Mouse (Mus musculus): ENCODE measurements around the gene Cuzd1. TPM values are rescaled to one million over a fixed set of nuclear protein-coding genes. Genes with fewer than 3 reads are reported as not detected.

Cuzd1 gene
- polyA plus RNA-seq, 1 experiment, result not detected

DNA sequence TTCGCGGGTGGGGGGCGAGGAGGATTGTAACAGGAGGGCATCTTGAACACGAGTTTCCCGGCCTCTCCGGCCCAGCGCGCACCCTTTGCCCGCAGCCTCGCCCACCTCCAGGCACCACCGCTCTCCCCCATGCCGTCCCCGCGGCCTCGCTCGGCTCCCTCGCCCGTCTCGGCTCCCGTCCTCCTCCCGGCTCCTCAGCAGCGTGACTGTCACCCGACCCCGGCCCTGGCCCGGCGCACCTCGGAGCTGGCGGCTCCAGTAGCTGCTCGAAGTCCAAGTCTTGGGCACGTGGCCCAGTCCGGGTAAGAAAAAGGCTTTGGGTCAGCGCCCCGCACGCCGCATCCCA is 40.1 kb upstream of the Cuzd1 start:
- Histone ChIP-seq H3K4me3 (ENCODE audit: insufficient read depth, poor library complexity, severe bottlenecking) (peak overlapping the region; percentile 59), H3K36me3 (ENCODE audit: control insufficient read depth, insufficient read depth) (peaks cover 39% of the 10 kb centered on the region), H3K79me3 (ENCODE audit: low read depth) (peaks cover 11% of the 10 kb centered on the region), H3K27me3 (ENCODE audit: control insufficient read depth, insufficient read depth, insufficient read length) (no peaks in the 10 kb centered on the region), H3ac (ENCODE audit: control insufficient read depth, insufficient read length, low read depth) (peak overlapping the region; percentile 79), H3K79me2 (ENCODE audit: control insufficient read depth, insufficient read depth) (peaks cover 19% of the 10 kb centered on the region)
- TF ChIP-seq MYOG (IDR thresholded peaks at IDR 0.05; ENCODE audit: control insufficient read depth, extremely low read depth, insufficient read length) (no peak), MYOD1 (IDR thresholded peaks at IDR 0.05; ENCODE audit: control insufficient read depth, insufficient read length, low read depth) (no peak), FOSL1 (IDR thresholded peaks at IDR 0.05; ENCODE audit: insufficient read depth, low read length, poor library complexity, severe bottlenecking) (no peak), CEBPB (IDR thresholded peaks at IDR 0.05; ENCODE audit: low read depth) (no peak), CTCF (IDR thresholded peaks at IDR 0.05; ENCODE audit: control insufficient read depth, insufficient read depth, insufficient read length) (no peak), USF1 (IDR thresholded peaks at IDR 0.05; ENCODE audit: low read depth) (no peak), MAX (IDR thresholded peaks at IDR 0.05) (no peak)

DNA sequence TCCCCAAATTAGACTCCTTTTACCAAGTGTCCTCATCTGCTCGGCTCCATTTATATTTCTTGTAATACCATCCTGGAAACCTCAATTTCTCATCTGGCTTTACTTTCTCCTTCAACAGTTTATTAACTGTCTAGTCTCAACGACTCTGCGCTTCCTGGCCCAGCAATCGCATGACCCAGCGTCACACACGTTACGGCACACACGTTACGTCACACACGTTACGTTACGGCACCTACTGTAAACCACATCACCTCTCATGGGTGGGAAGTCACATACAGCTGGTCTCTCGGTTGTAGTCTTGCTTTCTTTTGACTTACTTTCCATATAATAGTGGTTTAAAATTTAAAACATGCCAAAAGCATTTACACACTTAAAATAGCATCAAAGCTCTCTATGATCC is 34.0 kb upstream of the Cuzd1 start:
- Histone ChIP-seq H3K79me2 (ENCODE audit: control insufficient read depth, insufficient read depth) (peaks cover 6% of the 10 kb centered on the region), H3K4me3 (ENCODE audit: insufficient read depth, poor library complexity, severe bottlenecking) (no peak overlapping the region), H3K79me3 (ENCODE audit: low read depth) (peaks cover 4% of the 10 kb centered on the region), H3K27me3 (ENCODE audit: control insufficient read depth, insufficient read depth, insufficient read length) (no peaks in the 10 kb centered on the region), H3K36me3 (ENCODE audit: control insufficient read depth, insufficient read depth) (peaks cover 62% of the 10 kb centered on the region), H3ac (ENCODE audit: control insufficient read depth, insufficient read length, low read depth) (no peak overlapping the region)
- TF ChIP-seq CEBPB (IDR thresholded peaks at IDR 0.05; ENCODE audit: low read depth), result no peak
- no peak for TF ChIP-seq CTCF (IDR thresholded peaks at IDR 0.05; ENCODE audit: control insufficient read depth, insufficient read depth, insufficient read length)
- no peak for TF ChIP-seq MAX (IDR thresholded peaks at IDR 0.05)
- TF ChIP-seq MYOG (IDR thresholded peaks at IDR 0.05; ENCODE audit: control insufficient read depth, extremely low read depth, insufficient read length), result no peak
- TF ChIP-seq FOSL1 (IDR thresholded peaks at IDR 0.05; ENCODE audit: insufficient read depth, low read length, poor library complexity, severe bottlenecking), result no peak
- no peak for TF ChIP-seq USF1 (IDR thresholded peaks at IDR 0.05; ENCODE audit: low read depth)

DNA sequence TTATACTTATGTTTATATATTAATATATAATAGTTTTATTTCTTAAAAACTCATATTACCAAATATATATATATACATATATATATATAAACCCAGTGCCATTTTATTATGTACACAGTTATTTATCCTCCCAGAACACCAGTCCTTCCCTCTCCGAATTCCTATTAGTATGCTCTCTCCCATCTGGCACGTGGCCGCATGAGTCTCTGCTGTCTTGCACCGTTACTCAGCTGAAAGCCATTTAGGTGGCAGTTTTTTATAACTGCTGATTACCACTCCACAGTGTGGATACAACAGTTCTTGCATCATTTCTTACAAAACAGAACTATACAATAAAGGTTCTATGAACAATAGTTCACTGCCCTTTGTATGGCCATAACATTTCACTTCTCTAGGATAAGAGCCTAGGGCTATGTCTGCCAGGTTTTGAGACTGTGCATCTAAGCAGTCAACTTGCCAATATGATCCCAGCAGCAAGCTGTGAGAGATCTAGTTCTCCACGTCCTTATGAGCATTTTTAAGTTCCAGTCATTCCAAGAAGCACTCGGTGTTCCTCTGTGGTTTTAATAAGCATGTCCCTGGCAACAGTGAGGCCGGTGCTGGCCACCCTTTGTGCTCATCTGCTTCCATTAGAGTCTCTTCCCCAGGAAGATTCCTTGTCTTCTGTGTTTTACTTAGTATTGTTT is 23.9 kb upstream of the Cuzd1 start:
- Histone ChIP-seq H3K4me3 (ENCODE audit: insufficient read depth, poor library complexity, severe bottlenecking) (no peak overlapping the region), H3K79me3 (ENCODE audit: low read depth) (no peaks in the 10 kb centered on the region), H3ac (ENCODE audit: control insufficient read depth, insufficient read length, low read depth) (no peak overlapping the region), H3K36me3 (ENCODE audit: control insufficient read depth, insufficient read depth) (peaks cover 43% of the 10 kb centered on the region), H3K79me2 (ENCODE audit: control insufficient read depth, insufficient read depth) (no peaks in the 10 kb centered on the region), H3K27me3 (ENCODE audit: control insufficient read depth, insufficient read depth, insufficient read length) (no peaks in the 10 kb centered on the region)
- no peak for TF ChIP-seq MYOD1 (IDR thresholded peaks at IDR 0.05; ENCODE audit: control insufficient read depth, insufficient read length, low read depth)
- no peak for TF ChIP-seq USF1 (IDR thresholded peaks at IDR 0.05; ENCODE audit: low read depth)
- no peak for TF ChIP-seq FOSL1 (IDR thresholded peaks at IDR 0.05; ENCODE audit: insufficient read depth, low read length, poor library complexity, severe bottlenecking)
- TF ChIP-seq CTCF (IDR thresholded peaks at IDR 0.05; ENCODE audit: control insufficient read depth, insufficient read depth, insufficient read length), result no peak
- TF ChIP-seq MAX (IDR thresholded peaks at IDR 0.05), result no peak
- TF ChIP-seq MYOG (IDR thresholded peaks at IDR 0.05; ENCODE audit: control insufficient read depth, extremely low read depth, insufficient read length), result no peak
- no peak for TF ChIP-seq CEBPB (IDR thresholded peaks at IDR 0.05; ENCODE audit: low read depth)

DNA sequence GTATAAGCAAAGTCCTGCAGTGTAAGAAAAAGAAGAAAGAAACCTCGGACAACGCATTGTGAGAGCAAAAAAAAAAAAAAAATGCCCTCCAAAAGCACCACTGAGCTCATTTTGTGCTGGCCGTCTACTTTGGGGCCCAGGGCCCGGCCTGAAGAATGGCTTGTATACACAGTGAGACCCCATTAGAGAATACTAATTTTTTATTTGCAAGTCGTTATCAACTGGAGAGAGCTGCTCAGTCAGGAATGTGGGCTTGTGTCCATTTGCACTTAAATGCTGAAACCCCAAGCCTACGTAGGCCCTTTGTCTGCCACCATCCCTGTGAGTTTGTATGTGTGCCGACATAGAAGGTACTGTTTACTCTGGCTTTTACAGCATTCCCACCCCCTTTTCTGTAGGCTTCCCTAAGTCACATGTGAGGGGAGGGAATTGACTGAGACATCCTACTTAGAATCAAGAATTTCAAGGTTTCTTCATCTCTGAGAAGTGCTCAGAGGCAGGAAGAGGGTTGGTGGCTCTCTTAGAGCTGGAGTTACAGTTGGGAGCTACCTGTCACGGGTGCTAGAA is 15.5 kb upstream of the Cuzd1 start:
- no peak for TF ChIP-seq FOSL1 (IDR thresholded peaks at IDR 0.05; ENCODE audit: insufficient read depth, low read length, poor library complexity, severe bottlenecking)
- no peak overlapping the region for H3K4me3 ChIP-seq (ENCODE audit: insufficient read depth, poor library complexity, severe bottlenecking)
- H3K36me3 ChIP-seq (ENCODE audit: control insufficient read depth, insufficient read depth), result peaks cover 16% of the 10 kb centered on the region
- no peaks in the 10 kb centered on the region for H3K27me3 ChIP-seq (ENCODE audit: control insufficient read depth, insufficient read depth, insufficient read length)
- H3K79me2 ChIP-seq (ENCODE audit: control insufficient read depth, insufficient read depth), result no peaks in the 10 kb centered on the region
- no peaks in the 10 kb centered on the region for H3K79me3 ChIP-seq (ENCODE audit: low read depth)
- no peak overlapping the region for H3ac ChIP-seq (ENCODE audit: control insufficient read depth, insufficient read length, low read depth)

DNA sequence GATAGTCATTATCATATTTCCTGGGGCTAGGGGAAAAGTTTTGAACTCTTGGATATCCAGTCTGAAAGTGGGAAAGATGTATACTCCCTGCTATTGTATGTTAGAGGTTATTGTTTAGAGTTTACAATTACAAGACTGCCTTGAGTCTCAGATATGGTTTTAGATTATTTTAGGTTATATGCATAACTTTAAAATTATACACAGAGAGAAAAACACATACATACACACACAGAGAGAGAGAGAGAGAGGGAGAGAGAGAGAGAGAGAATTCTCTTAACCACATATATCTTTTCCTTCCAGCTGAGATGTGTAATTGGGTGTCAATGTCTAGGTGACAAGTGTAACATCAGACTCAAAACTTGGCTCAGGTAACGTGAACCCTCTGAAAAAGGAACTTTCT is 11.5 kb upstream of the Cuzd1 start, which contains the start of gene Fam24a:
TSS of gene Fam24a (plus strand) at position 301 of the 400 bp plus-strand sequence.
- Histone ChIP-seq H3K36me3 (ENCODE audit: control insufficient read depth, insufficient read depth) (peaks cover 4% of the 10 kb centered on the region), H3K79me3 (ENCODE audit: low read depth) (no peaks in the 10 kb centered on the region), H3ac (ENCODE audit: control insufficient read depth, insufficient read length, low read depth) (no peak within 1 kb of the TSS), H3K79me2 (ENCODE audit: control insufficient read depth, insufficient read depth) (no peaks in the 10 kb centered on the region), H3K4me3 (ENCODE audit: insufficient read depth, poor library complexity, severe bottlenecking) (no peak within 1 kb of the TSS), H3K27me3 (ENCODE audit: control insufficient read depth, insufficient read depth, insufficient read length) (no peaks in the 10 kb centered on the region)
- TF ChIP-seq FOSL1 (IDR thresholded peaks at IDR 0.05; ENCODE audit: insufficient read depth, low read length, poor library complexity, severe bottlenecking) (no peak), MYOD1 (IDR thresholded peaks at IDR 0.05; ENCODE audit: control insufficient read depth, insufficient read length, low read depth) (no peak), CTCF (IDR thresholded peaks at IDR 0.05; ENCODE audit: control insufficient read depth, insufficient read depth, insufficient read length) (no peak), MAX (IDR thresholded peaks at IDR 0.05) (no peak), CEBPB (IDR thresholded peaks at IDR 0.05; ENCODE audit: low read depth) (no peak), MYOG (IDR thresholded peaks at IDR 0.05; ENCODE audit: control insufficient read depth, extremely low read depth, insufficient read length) (no peak), USF1 (IDR thresholded peaks at IDR 0.05; ENCODE audit: low read depth) (no peak)

DNA sequence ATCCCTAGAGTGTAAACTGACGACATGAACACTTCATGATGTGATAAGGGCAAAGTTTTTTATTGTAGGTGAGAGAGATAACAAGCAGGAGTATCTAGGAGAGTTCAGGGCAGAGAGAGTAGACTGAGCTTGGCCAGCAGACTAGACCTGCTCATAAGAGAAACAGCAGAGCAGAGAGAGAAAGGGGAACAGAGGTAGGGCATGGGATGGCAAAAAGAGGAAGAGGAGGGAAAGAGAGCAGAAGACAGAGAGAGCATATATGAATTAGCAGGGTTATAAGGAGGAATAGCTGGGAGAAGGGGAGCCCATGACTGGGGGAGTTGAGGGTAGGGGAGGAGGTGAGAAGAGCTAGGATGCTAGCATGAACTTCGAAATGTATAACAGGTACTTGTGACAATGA is 9.6 kb upstream of the Cuzd1 start:
- Histone ChIP-seq H3K79me3 (ENCODE audit: low read depth) (no peaks in the 10 kb centered on the region), H3K4me3 (ENCODE audit: insufficient read depth, poor library complexity, severe bottlenecking) (no peak overlapping the region), H3K27me3 (ENCODE audit: control insufficient read depth, insufficient read depth, insufficient read length) (no peaks in the 10 kb centered on the region), H3K36me3 (ENCODE audit: control insufficient read depth, insufficient read depth) (no peaks in the 10 kb centered on the region), H3ac (ENCODE audit: control insufficient read depth, insufficient read length, low read depth) (no peak overlapping the region), H3K79me2 (ENCODE audit: control insufficient read depth, insufficient read depth) (no peaks in the 10 kb centered on the region)
- TF ChIP-seq MYOD1 (IDR thresholded peaks at IDR 0.05; ENCODE audit: control insufficient read depth, insufficient read length, low read depth), result no peak
- TF ChIP-seq MYOG (IDR thresholded peaks at IDR 0.05; ENCODE audit: control insufficient read depth, extremely low read depth, insufficient read length), result no peak
- TF ChIP-seq USF1 (IDR thresholded peaks at IDR 0.05; ENCODE audit: low read depth), result no peak
